Mouse (Mus musculus) T-helper 2 cell (primary cell): ENCODE measurements around the gene Fam92b.

Experiments used
- in situ Hi-C: fragments of 300-600 bp; cut with MboI, MseI; formaldehyde crosslinking; loops from one replicate; pipeline ENCODE4 v1.15.1; 2025; ENCODE audit warnings: high pct_unique_total_duplicates

Gene Fam92b

DNA sequence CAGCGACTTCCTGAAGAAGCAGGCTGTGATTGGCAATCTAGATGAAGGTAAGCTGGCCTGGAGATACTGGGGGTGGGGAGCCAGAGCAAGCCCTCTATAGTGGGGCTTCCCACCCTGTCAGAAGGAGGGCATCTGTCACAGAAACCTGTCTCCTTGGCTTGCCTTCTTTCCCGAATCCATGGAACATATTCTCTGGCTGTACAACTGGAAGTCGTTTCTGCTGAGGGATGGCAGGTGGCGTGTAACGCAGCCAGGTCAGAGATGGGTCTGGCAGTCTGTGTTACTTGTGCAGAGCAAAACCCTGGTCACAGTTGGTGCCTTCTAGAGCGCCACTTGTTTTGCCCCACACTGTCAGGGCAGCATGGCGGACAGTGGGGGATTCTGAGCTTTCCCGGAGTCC is 16.9 kb downstream of the Fam92b start:
- in situ Hi-C loops = no loop called here

DNA sequence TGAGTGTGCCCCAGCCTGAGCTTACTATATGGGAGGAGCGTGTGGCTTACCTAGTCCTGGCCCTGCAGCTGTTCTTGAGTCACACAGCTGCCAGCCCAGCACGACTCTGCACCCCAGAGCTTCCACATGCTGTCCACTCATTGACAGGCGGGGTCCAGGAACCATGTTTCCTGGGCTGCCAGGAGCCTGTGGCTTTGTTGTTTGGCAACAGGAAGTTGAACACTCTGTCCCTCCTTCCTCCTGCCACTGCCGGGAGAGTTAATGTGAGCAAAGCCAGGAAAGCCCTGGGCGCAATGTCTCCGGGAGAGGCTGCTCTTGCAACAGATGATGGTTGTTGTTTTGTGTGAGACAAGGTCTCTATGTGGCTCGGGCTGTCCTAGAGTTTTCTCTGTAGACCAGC is 24.6 kb downstream of the Fam92b start:
- in situ Hi-C loops = no loop called here

DNA sequence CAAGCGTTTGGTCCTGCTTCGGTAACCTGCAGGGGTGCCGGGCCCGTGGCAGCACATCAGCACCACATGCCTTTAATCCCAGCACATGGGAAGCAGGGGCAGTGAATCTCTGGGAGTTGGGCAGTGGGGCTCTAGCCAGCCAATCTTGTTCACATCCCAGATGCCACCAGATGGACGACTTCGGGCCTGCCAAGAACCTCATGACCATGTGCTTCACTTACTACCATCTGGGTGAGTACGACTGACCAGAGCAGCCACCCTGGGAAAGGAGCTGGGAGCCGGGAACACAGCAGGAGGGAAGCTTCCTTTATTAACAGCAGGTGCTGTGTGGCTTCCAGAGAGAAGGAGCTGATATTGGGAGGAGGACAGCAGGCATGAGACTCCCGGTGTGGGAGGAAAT is 26.1 kb downstream of the Fam92b start:
- in situ Hi-C loops = no loop called here

GRCm38 (mm10) chr8:120150028-120150427 is 27.2 kb downstream of the Fam92b start:
- in situ Hi-C loops = no loop called here

DNA sequence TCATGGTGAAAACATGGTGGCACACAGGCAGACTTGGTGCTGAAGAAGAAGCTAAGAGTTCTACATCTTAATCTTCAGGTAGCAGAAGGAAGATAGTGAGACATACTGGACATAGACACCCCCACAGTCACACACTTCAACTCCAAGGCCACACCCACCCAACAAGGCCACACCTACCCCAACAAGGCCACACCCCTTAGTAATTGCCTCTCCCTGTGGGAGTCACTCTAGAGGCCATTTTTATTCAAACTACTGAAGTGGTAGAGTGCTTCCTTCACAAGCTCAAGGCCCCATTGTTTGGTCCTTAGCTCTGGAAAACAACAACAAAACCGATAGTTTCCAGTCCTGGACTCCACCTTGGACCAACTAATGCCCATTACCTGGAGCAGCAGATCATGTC is 31.2 kb downstream of the Fam92b start:
- in situ Hi-C loops = no loop called here

DNA sequence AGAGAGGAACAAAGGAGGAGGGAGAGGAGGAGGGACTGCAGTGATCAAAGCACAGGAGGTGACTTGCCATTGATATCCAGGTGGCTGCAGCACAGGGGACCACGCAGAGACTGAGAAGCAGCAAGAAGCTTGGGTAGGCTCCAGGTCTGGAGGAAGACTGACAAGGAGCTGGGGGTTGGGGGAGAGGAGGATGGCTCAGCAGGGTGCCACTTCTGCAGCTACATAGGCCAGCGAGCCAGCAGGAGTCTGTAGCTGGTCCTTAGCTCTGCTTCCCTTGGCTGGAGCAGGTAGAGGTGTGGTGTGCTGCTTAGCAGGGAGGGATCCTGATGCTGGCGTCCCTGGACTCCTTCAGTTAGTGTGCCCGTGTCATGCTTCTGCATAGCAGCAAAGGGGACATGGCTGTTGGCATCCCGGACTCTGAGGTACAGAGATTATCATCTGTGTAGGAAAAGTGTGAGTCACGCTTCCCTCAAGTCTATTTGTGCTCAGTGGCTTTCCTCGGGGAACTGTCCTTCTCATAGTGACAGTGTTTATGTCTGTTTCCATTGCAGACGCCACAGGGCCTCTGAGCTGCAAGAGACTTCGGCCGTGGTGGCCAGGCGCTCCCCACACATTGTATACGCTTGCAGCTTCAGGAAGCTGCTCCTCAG is 32.5 kb downstream of the Fam92b start:
- in situ Hi-C loops = no loop called here

DNA sequence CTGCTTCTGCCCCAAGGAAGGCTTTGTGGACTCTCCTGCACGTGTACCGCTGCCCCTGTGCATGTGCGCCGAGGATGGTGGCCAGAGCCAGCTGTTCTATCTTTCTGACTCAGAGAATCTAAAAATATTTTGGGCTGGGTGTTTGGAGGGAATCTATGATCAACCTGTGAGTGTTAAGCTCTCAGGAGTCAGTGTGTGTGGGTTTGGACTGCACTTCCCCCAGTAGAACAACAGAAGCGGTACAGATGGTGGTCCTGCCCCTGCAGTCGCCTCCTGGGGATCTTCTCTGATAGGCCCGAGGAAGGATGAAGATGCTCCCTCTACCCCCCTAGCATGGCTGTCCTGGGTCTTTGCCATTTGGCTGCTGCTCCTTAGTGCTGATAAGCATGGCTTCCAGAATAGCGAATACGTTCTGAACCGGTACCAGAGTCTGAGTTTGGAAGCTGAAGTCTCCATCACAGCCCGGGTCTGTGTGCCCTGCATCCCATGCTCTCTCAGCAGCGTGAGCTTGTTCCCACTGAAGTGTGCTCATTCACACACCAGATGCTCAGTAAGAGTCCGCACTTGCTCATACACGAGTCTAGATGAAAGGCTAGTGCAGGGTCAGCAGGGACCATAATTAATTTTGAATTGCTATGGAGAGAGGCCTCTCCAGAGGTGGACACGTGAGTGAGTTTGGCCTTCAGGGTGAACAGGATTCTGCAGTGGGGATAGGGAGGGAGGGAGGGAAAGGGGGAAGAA is 33.2 kb downstream of the Fam92b start:
- in situ Hi-C loops = no loop called here

DNA sequence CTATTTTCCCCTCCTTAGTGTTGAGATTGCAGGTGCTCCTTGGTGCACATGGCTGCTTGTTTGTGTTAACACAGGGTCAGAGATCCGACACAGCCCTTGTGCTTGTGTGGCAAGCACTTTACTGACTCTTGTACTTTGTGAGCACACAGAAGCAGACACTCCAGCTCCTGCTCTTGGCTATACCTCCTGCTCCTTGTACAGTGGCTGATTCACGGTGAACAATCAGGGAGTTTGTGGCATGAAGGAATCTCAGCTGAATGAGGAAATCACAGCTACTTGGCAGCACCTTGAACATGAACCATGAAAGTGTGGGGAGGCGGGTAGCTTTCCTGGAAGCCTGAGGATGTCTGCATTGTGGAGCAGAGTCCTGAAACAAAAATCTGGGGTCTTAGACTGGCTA is 36.5 kb downstream of the Fam92b start:
- in situ Hi-C loops = no loop called here

- in situ Hi-C loops = no loop called here
Measured at GRCm38 (mm10) chr8:120138958-120139357, 38.3 kb downstream of the Fam92b start.

GRCm38 (mm10) chr8:120136618-120137017 is 40.6 kb downstream of the Fam92b start:
- in situ Hi-C loops = no loop called here

GRCm38 (mm10) chr8:120135687-120136086 is 41.6 kb downstream of the Fam92b start:
- in situ Hi-C loops = no loop called here

DNA sequence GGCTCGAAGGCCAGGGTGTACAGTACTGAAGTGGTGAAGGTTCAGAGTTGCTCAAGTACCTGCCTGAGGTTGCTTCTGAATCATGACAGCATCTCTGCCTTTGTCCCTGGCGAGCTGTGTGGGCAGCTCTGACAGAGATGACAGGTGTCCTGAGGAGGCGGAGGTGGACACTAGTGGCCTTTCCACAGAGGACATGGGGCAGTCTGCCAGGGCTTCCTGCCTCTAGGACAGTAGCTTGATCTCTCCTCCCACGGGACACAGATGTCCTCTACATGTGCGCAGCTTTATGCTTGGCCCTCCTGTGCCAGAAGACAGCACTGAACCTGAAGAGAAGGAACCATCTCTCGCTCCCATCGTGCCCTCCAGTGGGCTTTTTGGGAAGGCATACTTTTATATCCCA is 44.1 kb downstream of the Fam92b start:
- in situ Hi-C loops = no loop called here

DNA sequence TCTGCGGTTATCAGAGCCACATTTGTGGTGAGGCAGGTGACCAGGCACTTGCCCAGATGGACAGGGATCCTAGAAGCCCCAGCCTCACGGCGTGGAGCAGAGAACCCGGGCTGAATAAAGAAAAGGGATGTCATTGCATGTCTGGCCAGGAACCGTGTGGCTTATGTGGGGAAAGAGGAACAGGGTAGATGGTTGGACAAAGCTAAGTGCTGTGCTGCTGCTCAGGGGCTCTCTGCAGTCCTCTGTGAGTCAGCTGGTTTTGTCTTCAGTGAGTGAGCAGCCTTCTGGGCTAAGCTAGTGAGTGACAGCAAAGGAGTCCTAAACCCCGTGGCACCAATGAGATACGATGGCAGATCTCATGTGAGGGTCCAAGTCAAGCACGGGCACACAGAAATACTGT is 46.1 kb downstream of the Fam92b start:
- in situ Hi-C loops = no loop called here

DNA sequence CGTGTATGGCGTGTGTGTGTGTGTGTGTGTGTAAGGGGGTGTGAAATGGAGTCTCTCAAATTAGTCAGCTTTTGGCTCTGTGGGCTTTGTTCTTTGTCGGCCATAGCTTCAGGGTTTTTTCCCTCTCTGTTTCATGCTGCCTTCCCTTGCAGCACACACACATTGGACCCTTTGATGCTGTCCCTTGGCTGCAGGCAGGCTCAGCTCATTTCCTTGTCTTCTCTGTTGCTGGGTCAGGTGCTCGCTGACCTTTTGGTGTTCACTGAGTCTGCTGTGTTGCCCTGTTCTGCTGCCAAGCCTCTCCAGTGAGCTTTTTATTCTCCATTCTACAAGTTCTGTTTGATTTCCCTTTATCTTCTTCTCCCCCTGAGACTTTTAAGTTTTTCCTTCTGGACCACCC is 47.7 kb downstream of the Fam92b start:
- in situ Hi-C loops = no loop called here

GRCm38 (mm10) chr8:120126357-120127161 is 50.7 kb downstream of the Fam92b start:
- in situ Hi-C loops = no loop called here

GRCm38 (mm10) chr8:120124836-120125389 is 52.4 kb downstream of the Fam92b start:
- in situ Hi-C loops = no loop called here

GRCm38 (mm10) chr8:120124261-120124660 is 53.0 kb downstream of the Fam92b start:
- in situ Hi-C loops = no loop called here

DNA sequence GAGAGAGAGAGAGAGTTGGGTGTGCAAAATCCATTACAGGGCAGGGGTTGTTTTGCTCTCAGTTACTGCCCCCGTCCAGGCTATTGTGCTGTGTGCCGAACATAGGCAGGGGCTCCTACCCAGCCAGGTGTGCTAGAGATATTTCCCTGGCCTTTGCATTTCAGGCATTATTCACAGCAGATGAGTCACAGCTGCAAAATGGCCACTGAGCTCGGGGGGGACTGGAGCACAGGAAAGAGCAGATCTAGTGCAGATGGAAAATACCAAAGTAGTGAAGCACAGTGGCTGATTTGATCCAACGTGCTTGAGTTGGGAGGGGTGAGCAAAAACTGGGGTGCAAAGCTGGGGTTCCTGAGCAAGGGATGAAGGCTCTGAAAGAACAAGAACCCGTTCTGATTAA is 56.3 kb downstream of the Fam92b start:
- in situ Hi-C loops = no loop called here

GRCm38 (mm10) chr8:120119931-120120330 is 57.3 kb downstream of the Fam92b start:
- in situ Hi-C loops = loop anchor here (10.0 kb wide), 2 partner anchors 565 to 1465 kb away; partner anchors contain the start of gene Mbtps1

DNA sequence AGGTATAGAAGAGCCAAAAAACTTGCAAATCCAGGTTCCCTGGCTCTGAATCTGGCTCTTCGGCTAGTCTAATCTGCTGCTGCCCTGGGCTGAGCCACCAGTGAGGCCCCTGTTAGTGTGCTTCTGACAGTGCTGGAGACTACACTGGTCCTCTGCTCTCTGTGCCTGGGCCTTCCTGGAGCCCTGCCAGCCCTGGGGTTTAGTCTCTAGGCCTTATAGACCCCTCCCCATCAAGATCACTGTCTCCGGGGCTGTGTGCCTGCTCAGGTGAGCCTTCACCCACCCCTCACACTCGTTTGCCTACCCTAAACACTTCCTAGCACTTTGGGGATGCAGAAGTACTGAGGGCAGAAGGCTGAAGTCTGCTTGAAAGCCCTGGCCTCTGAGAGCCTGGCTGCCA is 57.8 kb downstream of the Fam92b start:
- in situ Hi-C loops = loop anchor here (10.0 kb wide), 2 partner anchors 565 to 1465 kb away; partner anchors contain the start of gene Mbtps1

- in situ Hi-C loops = loop anchor here (10.0 kb wide), 2 partner anchors 564 to 1466 kb away; partner anchors contain the start of gene Mbtps1
Measured at GRCm38 (mm10) chr8:120118847-120119246, 58.4 kb downstream of the Fam92b start.

- in situ Hi-C loops = loop anchor here (10.0 kb wide), 2 partner anchors 563 to 1467 kb away; partner anchors contain the start of gene Mbtps1
Measured at GRCm38 (mm10) chr8:120118162-120118561, 59.1 kb downstream of the Fam92b start.
